Mouse (Mus musculus) neural tube, embryonic 14.5 days (tissue): ENCODE measurements around the gene Ciita. TPM values are rescaled to one million over a fixed set of nuclear protein-coding genes. Genes with fewer than 3 reads are reported as not detected.

Source experiments
- ATAC-seq: fragments of 200-750 bp; cut with Nextera tagmentation; 2 replicates; pipeline ENCODE4 v1.8.0; 2017; ENCODE audit warnings: low read depth, mild to moderate bottlenecking, moderate TSS enrichment, moderate library complexity
- H3K27ac ChIP-seq: fragments of 300-500 bp; sonication (generic); 2 replicates; pipeline ENCODE4 v1.5.1; 2014; ENCODE audit warnings: low read depth, mild to moderate bottlenecking, control low read depth, low read length, moderate library complexity, mixed read lengths
- H3K27me3 ChIP-seq: fragments of 300-500 bp; sonication (generic); 2 replicates; pipeline ENCODE4 v1.6.1; 2014; ENCODE audit warnings: low read length; ENCODE audit not compliant: control insufficient read depth, insufficient read depth
- H3K36me3 ChIP-seq: fragments of 300-500 bp; sonication (generic); 2 replicates; pipeline ENCODE4 v1.6.1; 2014; ENCODE audit warnings: low read length, mixed read lengths; ENCODE audit not compliant: control insufficient read depth, insufficient read depth
- H3K4me1 ChIP-seq: fragments of 300-500 bp; sonication (generic); 2 replicates; pipeline ENCODE4 v1.6.1; 2014; ENCODE audit warnings: low read length; ENCODE audit not compliant: control insufficient read depth, insufficient read depth
- H3K4me2 ChIP-seq: fragments of 300-500 bp; sonication (generic); 2 replicates; pipeline ENCODE4 v1.6.1; 2014; ENCODE audit warnings: mild to moderate bottlenecking, low read depth, low read length, control low read depth
- H3K4me3 ChIP-seq: fragments of 300-500 bp; sonication (generic); 2 replicates; pipeline ENCODE4 v1.5.1; 2014; ENCODE audit warnings: low read depth, low read length, control low read depth, mixed read lengths
- H3K9ac ChIP-seq: fragments of 300-500 bp; sonication (generic); replicated peaks from 2 replicates; pipeline ENCODE4 v1.6.1; 2014; ENCODE audit warnings: low read depth, mild to moderate bottlenecking, control low read depth, low read length, mixed read lengths
- H3K9me3 ChIP-seq: fragments of 300-500 bp; sonication (generic); 2 replicates; pipeline ENCODE4 v1.6.1; 2016; ENCODE audit warnings: low read length; ENCODE audit not compliant: control insufficient read depth
- WGBS: fragments of 180-500 bp; shearing (Covaris S2); extraction: QIAGEN DNeasy Blood & Tissue Kit; methylation state at CpG from one replicate; pipeline ENCODE4 v1.1.7; 2014; 5-methylcytosine and 5-hydroxymethylcytosine counted together
- polyA plus RNA-seq: library from polyadenylated mRNA; unstranded; fragments of >200 nt; fragmentation: Nextera tagmentation; extraction: Ambion mirVana; gene quantifications from 2 replicates; pipeline ENCODE4 v1.2.1, GENCODE M21; 2014

The Ciita gene
- polyA plus RNA-seq, 1 experiment from 2014 or later = 1.1 TPM

GRCm38 (mm10) chr16:10446573-10447263 lies 33.1 kb upstream of the Ciita start:
- Histone ChIP-seq H3K4me3 (peak overlapping the region; percentile 59), H3K4me1 (peaks cover 16% of the 10 kb centered on the region), H3K27me3 (no peaks in the 10 kb centered on the region), H3K27ac (peak overlapping the region; percentile 82), H3K9me3 (no peaks in the 10 kb centered on the region), H3K4me2 (peak overlapping the region; percentile 93), H3K36me3 (no peaks in the 10 kb centered on the region), H3K9ac (peak overlapping the region; percentile 70)
- WGBS = 16% methylated on average over 13 of the region's 13 CpGs
- peak; percentile 77 for ATAC-seq

GRCm38 (mm10) chr16:10447264-10447594 lies 32.6 kb upstream of the Ciita start, which contains the start of gene Tvp23a:
Gene Tvp23a (minus strand): TSS chr16:10447362.
- H3K27me3 ChIP-seq = no peaks in the 10 kb centered on the region
- peak; percentile 99 for ATAC-seq
- peak within 1 kb of the TSS; percentile 59 for H3K4me3 ChIP-seq
- H3K36me3 ChIP-seq = no peaks in the 10 kb centered on the region
- peak within 1 kb of the TSS; percentile 82 for H3K27ac ChIP-seq
- H3K9me3 ChIP-seq = no peaks in the 10 kb centered on the region
- H3K4me2 ChIP-seq = peak within 1 kb of the TSS; percentile 93
- H3K9ac ChIP-seq = peak within 1 kb of the TSS; percentile 70
- H3K4me1 ChIP-seq = peaks cover 16% of the 10 kb centered on the region
- WGBS = 3% methylated on average over 12 of the region's 12 CpGs

- peaks cover 16% of the 10 kb centered on the region for H3K4me1 ChIP-seq
- H3K4me2 ChIP-seq = peak overlapping the region; percentile 93
- no peaks in the 10 kb centered on the region for H3K9me3 ChIP-seq
- 79% methylated on average over 2 of the region's 2 CpGs for WGBS
- H3K27me3 ChIP-seq = no peaks in the 10 kb centered on the region
- H3K36me3 ChIP-seq = no peaks in the 10 kb centered on the region
- peak overlapping the region; percentile 70 for H3K9ac ChIP-seq
- peak overlapping the region; percentile 59 for H3K4me3 ChIP-seq
- ATAC-seq = no peak
- peak overlapping the region; percentile 82; the same call in 1 of the 2 replicates for H3K27ac ChIP-seq
Measured at GRCm38 (mm10) chr16:10447781-10448180, 32.1 kb upstream of the Ciita start.

DNA sequence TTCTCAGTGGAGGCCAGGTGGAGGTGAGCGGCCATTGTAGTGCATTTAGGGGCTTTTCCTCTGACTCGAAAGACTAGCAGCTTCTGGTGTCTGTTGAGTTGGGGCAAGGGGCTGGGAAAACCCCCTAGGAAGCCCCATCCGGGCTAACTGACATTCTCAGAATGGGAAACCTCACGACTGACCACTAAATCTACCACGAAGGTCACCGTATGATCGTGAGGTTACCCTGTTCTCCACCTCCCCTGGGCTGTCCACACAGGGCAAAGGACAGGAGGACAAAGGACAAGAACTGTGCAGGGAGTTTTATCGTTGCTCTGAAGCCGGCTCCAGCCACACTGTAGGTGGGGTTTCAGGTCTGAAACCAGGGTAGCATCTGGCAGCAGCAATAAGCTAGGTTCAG lies 30.9 kb upstream of the Ciita start:
- H3K9ac ChIP-seq = no peak overlapping the region
- H3K27me3 ChIP-seq = no peaks in the 10 kb centered on the region
- H3K27ac ChIP-seq = no peak overlapping the region
- H3K36me3 ChIP-seq = no peaks in the 10 kb centered on the region
- H3K9me3 ChIP-seq = no peaks in the 10 kb centered on the region
- H3K4me2 ChIP-seq = no peak overlapping the region
- WGBS = 92% methylated on average over 9 of the region's 9 CpGs
- H3K4me3 ChIP-seq = no peak overlapping the region
- ATAC-seq = no peak
- H3K4me1 ChIP-seq = peaks cover 16% of the 10 kb centered on the region

- no peak overlapping the region for H3K27ac ChIP-seq
- H3K9ac ChIP-seq = no peak overlapping the region
- H3K4me2 ChIP-seq = no peak overlapping the region
- H3K4me1 ChIP-seq = peaks cover 5% of the 10 kb centered on the region; the same call in 1 of the 2 replicates
- no peak overlapping the region for H3K4me3 ChIP-seq
- no peaks in the 10 kb centered on the region for H3K9me3 ChIP-seq
- no peak for ATAC-seq
- 89% methylated on average over 2 of the region's 2 CpGs for WGBS
- no peaks in the 10 kb centered on the region for H3K27me3 ChIP-seq
- H3K36me3 ChIP-seq = no peaks in the 10 kb centered on the region
Measured at GRCm38 (mm10) chr16:10451906-10452305, 28.0 kb upstream of the Ciita start.

DNA sequence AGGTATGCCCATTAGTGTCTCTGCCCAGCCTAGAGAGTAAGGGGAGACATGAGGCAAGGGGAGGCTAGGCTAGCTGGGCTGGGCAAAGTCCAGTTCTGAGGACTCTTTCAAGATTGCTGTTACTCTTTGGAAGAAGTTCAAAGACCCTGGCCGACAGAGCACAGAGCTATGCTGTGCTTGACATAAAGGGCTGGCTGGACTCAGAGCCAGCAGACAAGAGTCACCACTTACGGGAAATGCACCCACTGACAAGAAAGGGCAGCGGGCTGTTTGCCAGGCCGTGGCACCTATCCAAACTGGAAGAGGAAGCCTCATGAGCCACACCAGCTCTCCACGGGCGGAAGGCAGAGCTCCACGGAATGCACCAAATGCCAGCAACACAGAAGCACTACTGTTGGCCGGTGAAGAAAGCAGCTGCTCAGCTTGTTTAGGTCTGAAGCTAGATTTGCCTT lies 27.4 kb upstream of the Ciita start:
- Histone ChIP-seq H3K27me3 (no peaks in the 10 kb centered on the region), H3K4me3 (no peak overlapping the region), H3K4me1 (peaks cover 5% of the 10 kb centered on the region; the same call in 1 of the 2 replicates), H3K9ac (no peak overlapping the region), H3K9me3 (no peaks in the 10 kb centered on the region), H3K4me2 (no peak overlapping the region), H3K27ac (no peak overlapping the region), H3K36me3 (no peaks in the 10 kb centered on the region)
- 64% methylated on average over 8 of the region's 8 CpGs for WGBS
- ATAC-seq = peak; percentile 86

- Histone ChIP-seq H3K27ac (no peak overlapping the region), H3K9ac (no peak overlapping the region), H3K4me2 (no peak overlapping the region), H3K9me3 (no peaks in the 10 kb centered on the region), H3K36me3 (no peaks in the 10 kb centered on the region), H3K4me3 (no peak overlapping the region), H3K4me1 (no peaks in the 10 kb centered on the region), H3K27me3 (no peaks in the 10 kb centered on the region)
- no peak for ATAC-seq
- WGBS = 43% methylated on average over 6 of the region's 6 CpGs
Measured at GRCm38 (mm10) chr16:10453872-10454582, 25.8 kb upstream of the Ciita start.

DNA sequence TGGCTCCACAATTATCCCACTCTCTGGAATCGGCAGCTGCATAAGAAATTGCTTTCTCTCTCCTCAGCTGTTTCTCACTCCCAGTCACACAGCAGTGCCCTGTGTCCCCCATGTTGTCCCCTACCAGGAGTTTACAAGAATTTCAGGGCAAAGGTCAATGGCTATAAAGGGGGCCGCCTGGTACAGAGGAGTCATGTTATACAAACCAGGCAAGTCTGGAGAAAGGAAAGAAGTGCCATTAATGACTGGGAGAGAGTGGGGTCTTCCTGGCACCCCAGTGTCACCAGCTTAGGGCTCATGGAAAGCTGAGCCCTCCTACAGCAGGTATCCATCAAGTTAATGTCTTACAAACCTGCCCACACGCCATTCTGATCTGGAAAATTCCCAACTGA lies 25.3 kb upstream of the Ciita start:
- no peak overlapping the region for H3K27ac ChIP-seq
- H3K4me2 ChIP-seq = no peak overlapping the region
- ATAC-seq = no peak
- H3K36me3 ChIP-seq = no peaks in the 10 kb centered on the region
- no peaks in the 10 kb centered on the region for H3K27me3 ChIP-seq
- H3K9ac ChIP-seq = no peak overlapping the region
- H3K4me3 ChIP-seq = no peak overlapping the region
- no peaks in the 10 kb centered on the region for H3K9me3 ChIP-seq
- no peaks in the 10 kb centered on the region for H3K4me1 ChIP-seq
- 7% methylated on average over 3 of the region's 3 CpGs for WGBS

GRCm38 (mm10) chr16:10460188-10460587 lies 19.7 kb upstream of the Ciita start:
- Histone ChIP-seq H3K9ac (no peak overlapping the region), H3K4me2 (no peak overlapping the region)
- WGBS = 74% methylated on average over 2 of the region's 2 CpGs

More at GRCm38 (mm10) chr16:10460188-10460587, 19.7 kb upstream of the Ciita start:
- no peaks in the 10 kb centered on the region for H3K27me3 ChIP-seq
- no peaks in the 10 kb centered on the region for H3K4me1 ChIP-seq
- H3K9me3 ChIP-seq = no peaks in the 10 kb centered on the region
- no peaks in the 10 kb centered on the region for H3K36me3 ChIP-seq
- H3K27ac ChIP-seq = no peak overlapping the region
- ATAC-seq = no peak
- no peak overlapping the region for H3K4me3 ChIP-seq
